Mouse (Mus musculus): ENCODE results near the gene Rabgef1.

GRCm38 (mm10) chr5:130197454-130197853 lies 25.9 kb downstream of the Rabgef1 start:
- TF ChIP-seq EP300 (IDR thresholded peaks at IDR 0.05; ENCODE audit: low read depth) (no peak), CTCF (IDR thresholded peaks at IDR 0.05; ENCODE audit: low read depth) (no peak)

Measured in liver, postnatal 0 days (tissue).